19 mouse cellular contexts compared by ENCODE assay signal in genomic region chr2:130538876-130539546, GRCm38 (mm10). TPM values are rescaled to one million over a fixed set of nuclear protein-coding genes. Genes with fewer than 3 reads are reported as not detected.
DNase-seq lines count a peak whose midpoint lies in the region; TF ChIP-seq lines count a peak whose summit lies in the region.
"Had no signal": no experiment of that assay in that cellular context is flagged by ENCODE, and none has a peak within 500 bp of the region (broad histone marks: within the 10 kb centered on the region; RNA-seq: fewer than 3 reads in every experiment).

No protein-coding gene starts in this region.

- peak overlapping the region; percentile 54; the same call in 1 of the 2 replicates for H3K27ac ChIP-seq in bone marrow, adult 2 months (ENCODE audit: control insufficient read depth, insufficient read depth, low read depth, low read length, poor library complexity)
- H3K27ac ChIP-seq: heart, embryonic 13.5 days; hindbrain, embryonic 12.5 days; midbrain, embryonic 13.5 days; stomach, embryonic 15.5 days had no signal

- TF ChIP-seq CTCF in bone marrow, adult 2 months (IDR thresholded peaks at IDR 0.05; ENCODE audit: control insufficient read depth, insufficient read depth, low read length): no peak

- no peak for TF ChIP-seq POLR2A in bone marrow, adult 2 months (IDR thresholded peaks at IDR 0.05; ENCODE audit: borderline replicate concordance, control insufficient read depth, low read depth, low read length)

- DNase-seq in 3T3-L1 (ENCODE audit: low read depth, low spot score): peak; percentile 56
- DNase-seq in CD4-positive helper T cell, adult 2 months (ENCODE audit: low read depth, low spot score): peak; percentile 66
- peak; percentile 57 for DNase-seq in naive thymus-derived CD4-positive, alpha-beta T cell, adult 2 months (ENCODE audit: low read depth)
- no peak for DNase-seq in gastrocnemius, adult 8-10 months (ENCODE audit: low spot score in 2 of 2)
- DNase-seq in embryo, embryonic 10.5 days (ENCODE audit: low spot score): no peak
- no peak for DNase-seq in neural tube, embryonic 10.5 days (ENCODE audit: extremely low spot score, low spot score)
- DNase-seq: cerebellum, adult 11-12 months; gastrocnemius, postnatal 25 days; kidney, adult 18-20 months; lung, postnatal 14 days had no signal

- H3K4me1 ChIP-seq in bone marrow, adult 2 months (ENCODE audit: control insufficient read depth, insufficient read depth, low read length): peaks cover 10% of the 10 kb centered on the region
- H3K4me1 ChIP-seq: heart, embryonic 13.5 days; hindbrain, embryonic 12.5 days; midbrain, embryonic 13.5 days; stomach, embryonic 15.5 days had no signal

- WGBS in bone marrow, adult 2 months: 50% methylated on average over 8 of the region's 8 CpGs

- H3K4me3 ChIP-seq in bone marrow, adult 2 months (replicated peaks; ENCODE audit: control insufficient read depth, low read depth, low read length): no peak overlapping the region
- H3K4me3 ChIP-seq: erythroblast, embryonic 14.5 days; heart, embryonic 13.5 days; hindbrain, embryonic 12.5 days; midbrain, embryonic 13.5 days; stomach, embryonic 15.5 days had no signal

RNA-seq across cellular contexts. Expression of gene Mrps26, which starts 24.5 kb away (rescaled TPM):
- 33.2 and 57.4 TPM in 2 replicates for polyA plus RNA-seq in bone marrow, adult 2 months (2011; ENCODE audit: insufficient read depth, insufficient read length, low replicate concordance, missing spikeins)
- 10 to 100 TPM; 43.7 to 47.6 (median 46.2) TPM for total RNA-seq in gastrocnemius, adult 8-10 months (2022)

RNA-seq across cellular contexts. Expression of gene Oxt, which starts 37.0 kb away (rescaled TPM):
- polyA plus RNA-seq in bone marrow, adult 2 months (2011; ENCODE audit: insufficient read depth, insufficient read length, low replicate concordance, missing spikeins): not detected in 2 replicates
- not detected for total RNA-seq in gastrocnemius, adult 8-10 months (2022)
- total RNA-seq: adrenal gland, postnatal 4 days; gastrocnemius, postnatal 25 days had no signal
- polyA plus RNA-seq: erythroblast, embryonic 14.5 days; heart, embryonic 13.5 days; hindbrain, embryonic 12.5 days; large intestine, adult 2 months; midbrain, embryonic 13.5 days; stomach, embryonic 15.5 days had no signal

RNA-seq across cellular contexts. Expression of gene Avp, which starts 43.3 kb away (rescaled TPM):
- not detected in 2 replicates for polyA plus RNA-seq in bone marrow, adult 2 months (2011; ENCODE audit: insufficient read depth, insufficient read length, low replicate concordance, missing spikeins)
- not detected for total RNA-seq in gastrocnemius, adult 8-10 months (2022)
- total RNA-seq: adrenal gland, postnatal 4 days; gastrocnemius, postnatal 25 days had no signal
- polyA plus RNA-seq: erythroblast, embryonic 14.5 days; heart, embryonic 13.5 days; hindbrain, embryonic 12.5 days; large intestine, adult 2 months; midbrain, embryonic 13.5 days; neural tube, embryonic 11.5 days; stomach, embryonic 15.5 days had no signal

Comparison
In these comparisons a context has a peak if more than half of its experiments do, and no peak if none do; other contexts are left out.
1. DNase-seq: peak in 3T3-L1 (single experiment), CD4-positive helper T cell, adult 2 months (single experiment) and naive thymus-derived CD4-positive, alpha-beta T cell, adult 2 months (single experiment); none in gastrocnemius, adult 8-10 months (0 of 2), embryo, embryonic 10.5 days (single experiment) and neural tube, embryonic 10.5 days (single experiment).